Comparison of ENCODE assay signal across 8 mouse cellular contexts in genomic region chr8:84797971-84798370, GRCm38 (mm10). TPM values are rescaled to one million over a fixed set of nuclear protein-coding genes. Genes with fewer than 3 reads are reported as not detected.
DNase-seq lines count a peak whose midpoint lies in the region; ATAC-seq lines count a peak whose summit lies in the region.

No protein-coding gene starts in this region.

- no peak for ATAC-seq in limb, embryonic 13.5 days (ENCODE audit: low FRiP score, low read depth)

- H3K4me1 ChIP-seq in brown adipose tissue, adult 24 weeks (ENCODE audit: control insufficient read depth, insufficient read depth, insufficient read length, low read length) = peaks cover 31% of the 10 kb centered on the region
- H3K4me1 ChIP-seq in embryonic facial prominence, embryonic 10.5 days = peaks cover 19% of the 10 kb centered on the region
- peaks cover 76% of the 10 kb centered on the region for H3K4me1 ChIP-seq in limb, embryonic 13.5 days

- DNase-seq in layer of hippocampus, adult 11-12 months (ENCODE audit: low spot score) = peak; percentile 26
- no peak for DNase-seq in layer of hippocampus, postnatal 25 days (ENCODE audit: extremely low spot score in 1 of 2, low spot score in 1 of 2)
- peak; percentile 11 for DNase-seq in embryonic facial prominence, embryonic 10.5 days (ENCODE audit: low spot score)
- no peak for DNase-seq in retina, embryonic 14.5 days (ENCODE audit: low spot score)
- DNase-seq in spleen, postnatal 10 days (ENCODE audit: low spot score in 2 of 2) = no peak
- no peak for DNase-seq in spleen, postnatal 4 days (ENCODE audit: low spot score in 2 of 2)

- peak overlapping the region; percentile 40 for H3K27ac ChIP-seq in brown adipose tissue, adult 24 weeks (replicated peaks; ENCODE audit: low read depth, low read length)
- no peak overlapping the region for H3K27ac ChIP-seq in embryonic facial prominence, embryonic 10.5 days (replicated peaks)
- no peak overlapping the region for H3K27ac ChIP-seq in limb, embryonic 13.5 days

- peak overlapping the region; percentile 98 for H3K4me2 ChIP-seq in limb, embryonic 13.5 days (replicated peaks)

- peaks cover 97% of the 10 kb centered on the region for H3K27me3 ChIP-seq in embryonic facial prominence, embryonic 10.5 days (replicated peaks; ENCODE audit: low read depth, poor library complexity, severe bottlenecking)
- H3K27me3 ChIP-seq in limb, embryonic 13.5 days = peaks cover 57% of the 10 kb centered on the region

- H3K9me3 ChIP-seq in embryonic facial prominence, embryonic 10.5 days = no peaks in the 10 kb centered on the region
- no peaks in the 10 kb centered on the region for H3K9me3 ChIP-seq in limb, embryonic 13.5 days

- H3K36me3 ChIP-seq in embryonic facial prominence, embryonic 10.5 days (replicated peaks) = no peaks in the 10 kb centered on the region
- H3K36me3 ChIP-seq in limb, embryonic 13.5 days = peaks cover 26% of the 10 kb centered on the region

- 68% methylated on average over 6 of the region's 6 CpGs for WGBS in embryonic facial prominence, embryonic 10.5 days
- WGBS in limb, embryonic 13.5 days = 73% methylated on average over 6 of the region's 6 CpGs

- peak overlapping the region; percentile 80 for H3K4me3 ChIP-seq in brown adipose tissue, adult 24 weeks (ENCODE audit: insufficient read depth, low read depth, low read length)
- H3K4me3 ChIP-seq in embryonic facial prominence, embryonic 10.5 days = no peak overlapping the region
- peak overlapping the region; percentile 89 for H3K4me3 ChIP-seq in limb, embryonic 13.5 days

- H3K9ac ChIP-seq in limb, embryonic 13.5 days = peak overlapping the region; percentile 100

RNA-seq across cellular contexts. Expression of gene Nfix, which starts 2.2 kb away (rescaled TPM):
- total RNA-seq in layer of hippocampus, postnatal 25 days (2021) = 100 to 1,000 TPM; 406 to 477 TPM
- polyA plus RNA-seq in brown adipose tissue, adult 24 weeks (2012; ENCODE audit: insufficient read depth, insufficient read length, missing spikeins) = 74.6 and 78.4 TPM in 2 replicates
- 0.29 and 0.77 TPM in 2 replicates for polyA plus RNA-seq in embryonic facial prominence, embryonic 10.5 days (2016; fragmentation: Nextera tagmentation; extraction: Ambion mirVana)
- 46.9 and 48.0 TPM in 2 replicates for polyA plus RNA-seq in limb, embryonic 13.5 days (2015; fragmentation: Nextera tagmentation; extraction: Ambion mirVana)

RNA-seq across cellular contexts. Expression of gene Dand5, which starts 24.7 kb away (rescaled TPM):
- total RNA-seq in layer of hippocampus, postnatal 25 days (2021) = 10 to 100 TPM in 1 of 2 experiments, 1 to 10 TPM in 1; 9.3 to 10.6 TPM
- polyA plus RNA-seq in brown adipose tissue, adult 24 weeks (2012; ENCODE audit: insufficient read depth, insufficient read length, missing spikeins) = 7.2 and 9.4 TPM in 2 replicates
- 2.8 and 3.0 TPM in 2 replicates for polyA plus RNA-seq in embryonic facial prominence, embryonic 10.5 days (2016; fragmentation: Nextera tagmentation; extraction: Ambion mirVana)
- polyA plus RNA-seq in limb, embryonic 13.5 days (2015; fragmentation: Nextera tagmentation; extraction: Ambion mirVana) = 6.3 TPM in 2 replicates

RNA-seq across cellular contexts. Expression of gene Gadd45gip1, which starts 33.4 kb away (rescaled TPM):
- total RNA-seq in layer of hippocampus, postnatal 25 days (2021) = 10 to 100 TPM; 23.7 to 27.3 TPM
- polyA plus RNA-seq in brown adipose tissue, adult 24 weeks (2012; ENCODE audit: insufficient read depth, insufficient read length, missing spikeins) = 32.2 and 37.2 TPM in 2 replicates
- polyA plus RNA-seq in embryonic facial prominence, embryonic 10.5 days (2016; fragmentation: Nextera tagmentation; extraction: Ambion mirVana) = 45.2 and 47.3 TPM in 2 replicates
- polyA plus RNA-seq in limb, embryonic 13.5 days (2015; fragmentation: Nextera tagmentation; extraction: Ambion mirVana) = 48.1 and 48.4 TPM in 2 replicates

RNA-seq across cellular contexts. Expression of gene Rad23a, which starts 42.5 kb away (rescaled TPM):
- total RNA-seq in layer of hippocampus, postnatal 25 days (2021) = 10 to 100 TPM; 67.0 to 69.7 TPM
- 73.3 and 79.3 TPM in 2 replicates for polyA plus RNA-seq in brown adipose tissue, adult 24 weeks (2012; ENCODE audit: insufficient read depth, insufficient read length, missing spikeins)
- 112 and 122 TPM in 2 replicates for polyA plus RNA-seq in embryonic facial prominence, embryonic 10.5 days (2016; fragmentation: Nextera tagmentation; extraction: Ambion mirVana)
- 106 TPM in 2 replicates for polyA plus RNA-seq in limb, embryonic 13.5 days (2015; fragmentation: Nextera tagmentation; extraction: Ambion mirVana)

RNA-seq across cellular contexts. Expression of gene Calr, which starts 48.8 kb away (rescaled TPM):
- 100 to 1,000 TPM; 473 to 552 TPM for total RNA-seq in layer of hippocampus, postnatal 25 days (2021)
- 211 and 306 TPM in 2 replicates for polyA plus RNA-seq in brown adipose tissue, adult 24 weeks (2012; ENCODE audit: insufficient read depth, insufficient read length, missing spikeins)
- 758 and 801 TPM in 2 replicates for polyA plus RNA-seq in embryonic facial prominence, embryonic 10.5 days (2016; fragmentation: Nextera tagmentation; extraction: Ambion mirVana)
- 943 and 1,018 TPM in 2 replicates for polyA plus RNA-seq in limb, embryonic 13.5 days (2015; fragmentation: Nextera tagmentation; extraction: Ambion mirVana)

Comparison
In these comparisons a context has a peak if more than half of its experiments do, and no peak if none do; other contexts are left out.
1. DNase-seq: peak in layer of hippocampus, adult 11-12 months (single experiment) and embryonic facial prominence, embryonic 10.5 days (single experiment); none in layer of hippocampus, postnatal 25 days (0 of 2), retina, embryonic 14.5 days (single experiment), spleen, postnatal 10 days (0 of 2) and spleen, postnatal 4 days (0 of 2).
2. RNA of gene Nfix, which starts 2.2 kb away (polyA plus RNA-seq): 74.6 to 78.4 TPM in brown adipose tissue, adult 24 weeks and 46.9 to 48.0 TPM in limb, embryonic 13.5 days; 0.29 to 0.77 TPM in embryonic facial prominence, embryonic 10.5 days; every median in the first group is over 10 times any median in the second.